Mouse (Mus musculus) embryonic facial prominence, embryonic 14.5 days (tissue): Measurements from ENCODE around the gene Miip. TPM values are rescaled to one million over a fixed set of nuclear protein-coding genes. Genes with fewer than 3 reads are reported as not detected.
"Not testable (repeated sequence)": the region's sequence is repeated elsewhere in the genome, so short reads cannot be mapped to it uniquely, and the experiment has no call there.

ENCODE experiments used
- ATAC-seq: fragments of 200-750 bp; cut with Nextera tagmentation; 2 replicates; pipeline ENCODE4 v1.8.0; 2017; ENCODE audit warnings: low read depth, moderate number of reproducible peaks, moderate TSS enrichment
- DNase-seq: peaks from one replicate; pipeline ENCODE4 v3.0.0-alpha.2; 2015; ENCODE audit warnings: low spot score
- H3K27ac ChIP-seq: fragments of 300-500 bp; sonication (generic); replicated peaks from 2 replicates; pipeline ENCODE4 v1.5.1; 2014; ENCODE audit warnings: low read depth, mild to moderate bottlenecking, low read length, moderate library complexity
- H3K27me3 ChIP-seq: fragments of 300-500 bp; sonication (generic); replicated peaks from 2 replicates; pipeline ENCODE4 v1.6.1; 2014; ENCODE audit warnings: low read length; ENCODE audit not compliant: control insufficient read depth, insufficient read depth
- H3K36me3 ChIP-seq: fragments of 300-500 bp; sonication (generic); 2 replicates; pipeline ENCODE4 v1.6.1; 2014; ENCODE audit warnings: low read length, mixed read lengths; ENCODE audit not compliant: control insufficient read depth, insufficient read depth
- H3K4me1 ChIP-seq: fragments of 300-500 bp; sonication (generic); 2 replicates; pipeline ENCODE4 v1.6.1; 2014; ENCODE audit warnings: antibody characterized with exemption, low read length; ENCODE audit not compliant: control insufficient read depth, insufficient read depth
- H3K4me2 ChIP-seq: fragments of 300-500 bp; sonication (generic); 2 replicates; pipeline ENCODE4 v1.6.1; 2014; ENCODE audit warnings: low read depth, mild to moderate bottlenecking, low read length, moderate library complexity, mixed read lengths
- H3K4me3 ChIP-seq: fragments of 300-500 bp; sonication (generic); 2 replicates; pipeline ENCODE4 v1.5.1; 2014; ENCODE audit warnings: low read depth, mild to moderate bottlenecking, low read length
- H3K9ac ChIP-seq: fragments of 300-500 bp; sonication (generic); 2 replicates; pipeline ENCODE4 v1.6.1; 2014; ENCODE audit warnings: low read depth, mild to moderate bottlenecking, low read length, moderate library complexity, mixed read lengths
- H3K9me3 ChIP-seq: fragments of 300-500 bp; sonication (generic); 2 replicates; pipeline ENCODE4 v1.6.1; 2016; ENCODE audit warnings: low read length; ENCODE audit not compliant: control insufficient read depth
- WGBS: fragments of 180-500 bp; shearing (Covaris S2); extraction: QIAGEN DNeasy Blood & Tissue Kit; methylation state at CpG from one replicate; pipeline ENCODE4 v1.1.7; 2014; 5-methylcytosine and 5-hydroxymethylcytosine counted together
- polyA plus RNA-seq: library from polyadenylated mRNA; unstranded; fragments of >200 nt; fragmentation: Nextera tagmentation; extraction: Ambion mirVana; gene quantifications from 2 replicates; pipeline ENCODE4 v1.2.1, GENCODE M21; 2014

The Miip gene
- polyA plus RNA-seq, 1 experiment from 2014 or later = 23.9 TPM

DNA sequence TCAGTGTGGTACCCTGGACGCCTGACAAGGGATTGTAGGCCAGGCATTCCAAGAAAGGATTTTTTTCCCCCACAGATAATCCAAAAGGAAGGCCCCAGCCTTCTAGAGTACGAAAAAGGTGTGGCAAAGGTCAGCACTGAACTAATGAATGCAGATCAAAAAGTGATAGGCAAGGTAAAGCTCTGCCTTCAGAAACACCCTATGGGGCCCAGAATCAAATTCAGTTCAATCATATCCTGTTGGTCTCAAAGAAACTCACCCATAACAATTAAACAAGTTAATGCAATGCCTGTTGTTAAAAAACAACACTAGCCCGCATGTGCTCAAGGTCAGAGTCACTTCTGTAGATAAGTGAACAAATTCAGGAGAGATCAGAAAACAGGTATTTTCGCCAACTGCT is 44.2 kb downstream of the Miip start:
- Histone ChIP-seq H3K9me3 (peaks cover 97% of the 10 kb centered on the region), H3K9ac (no peak overlapping the region), H3K4me1 (no peaks in the 10 kb centered on the region), H3K4me2 (no peak overlapping the region), H3K4me3 (no peak overlapping the region), H3K36me3 (peaks cover 60% of the 10 kb centered on the region), H3K27me3 (no peaks in the 10 kb centered on the region), H3K27ac (no peak overlapping the region)
- 95% methylated on average over 4 of the region's 4 CpGs for WGBS
- ATAC-seq (no peak), DNase-seq (no peak)

DNA sequence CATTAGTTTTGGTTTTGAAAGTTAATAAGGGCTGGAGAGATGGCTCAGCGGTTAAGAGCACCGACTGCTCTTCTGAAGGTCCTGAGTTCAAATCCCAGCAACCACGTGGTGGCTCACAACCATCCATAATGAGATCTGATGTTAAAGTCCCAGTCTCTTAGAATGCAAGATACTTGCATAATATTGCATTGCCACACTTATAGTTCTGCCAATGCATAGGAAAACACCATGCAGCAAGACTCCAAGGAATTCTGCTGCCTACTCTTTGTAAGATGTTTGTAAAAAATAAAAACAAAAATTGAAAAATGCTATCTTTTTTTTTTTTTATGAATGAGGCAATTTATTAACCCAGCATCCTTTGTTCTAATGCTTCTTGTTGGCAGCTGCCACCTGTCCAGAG is 47.2 kb downstream of the Miip start:
- not testable (repeated sequence) for H3K27ac ChIP-seq, H3K27me3 ChIP-seq, H3K4me3 ChIP-seq, H3K4me2 ChIP-seq, DNase-seq, ATAC-seq, H3K9ac ChIP-seq, H3K4me1 ChIP-seq
- 85% methylated on average over 3 of the region's 3 CpGs for WGBS
- Histone ChIP-seq H3K9me3 (peaks cover 81% of the 10 kb centered on the region), H3K36me3 (peaks cover 30% of the 10 kb centered on the region)

DNA sequence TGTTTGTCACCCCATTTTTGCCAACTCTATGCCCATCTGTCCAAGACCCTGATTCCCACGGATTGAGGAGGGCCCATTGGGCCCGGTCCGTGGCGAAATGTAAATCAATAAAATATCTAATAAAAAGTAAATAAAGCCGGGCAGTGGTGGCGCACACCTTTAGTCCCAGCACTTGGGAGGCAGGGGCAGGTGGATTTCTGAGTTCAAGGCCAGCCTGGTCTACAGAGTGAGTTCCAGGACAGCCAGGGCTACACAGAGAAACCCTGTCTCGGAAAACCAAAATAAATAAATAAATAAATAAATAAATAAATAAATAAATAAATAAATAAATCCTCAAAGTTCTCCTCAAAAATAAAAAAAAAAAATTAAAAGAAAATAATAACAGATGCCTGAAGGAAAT is 49.0 kb downstream of the Miip start:
- not testable (repeated sequence) for H3K4me1 ChIP-seq, H3K9ac ChIP-seq, H3K4me2 ChIP-seq, DNase-seq, ATAC-seq, H3K27me3 ChIP-seq, H3K4me3 ChIP-seq, H3K27ac ChIP-seq
- Histone ChIP-seq H3K9me3 (peaks cover 66% of the 10 kb centered on the region), H3K36me3 (peaks cover 12% of the 10 kb centered on the region; the same call in 1 of the 2 replicates)
- WGBS = 84% methylated on average over 7 of the region's 7 CpGs

DNA sequence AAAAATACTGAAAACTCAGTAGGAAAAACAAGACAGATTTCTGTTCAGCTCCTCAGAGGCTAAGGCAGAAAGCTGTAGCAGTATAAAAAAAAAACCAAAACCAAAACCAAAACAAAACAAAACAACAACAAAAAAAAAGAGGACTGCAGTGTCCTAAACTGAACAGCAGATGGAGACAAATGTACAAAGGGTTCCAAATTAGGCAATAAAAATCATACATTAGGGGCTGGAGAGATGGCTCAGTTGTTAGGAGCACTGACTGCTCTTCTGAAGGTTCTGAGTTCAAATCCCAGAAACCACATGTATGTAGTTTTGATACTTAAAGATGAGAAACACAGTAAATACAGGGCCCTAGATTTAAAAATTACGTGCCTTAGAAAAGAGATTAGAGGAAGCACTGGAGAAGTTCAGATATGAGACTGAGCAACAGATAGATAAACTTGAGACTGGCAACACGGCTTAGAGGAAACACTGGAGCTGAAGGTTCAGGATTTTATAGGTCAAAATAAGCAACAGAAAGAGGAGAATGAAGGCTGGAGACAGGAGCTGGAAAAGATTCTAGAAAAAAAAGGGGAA is 53.9 kb downstream of the Miip start:
- Histone ChIP-seq H3K27me3 (no peaks in the 10 kb centered on the region), H3K36me3 (no peaks in the 10 kb centered on the region), H3K9me3 (peaks cover 18% of the 10 kb centered on the region), H3K4me3 (no peak overlapping the region), H3K4me2 (no peak overlapping the region), H3K27ac (no peak overlapping the region), H3K4me1 (no peaks in the 10 kb centered on the region), H3K9ac (no peak overlapping the region)
- 76% methylated on average over 2 of the region's 2 CpGs for WGBS
- DNase-seq (no peak), ATAC-seq (no peak)

DNA sequence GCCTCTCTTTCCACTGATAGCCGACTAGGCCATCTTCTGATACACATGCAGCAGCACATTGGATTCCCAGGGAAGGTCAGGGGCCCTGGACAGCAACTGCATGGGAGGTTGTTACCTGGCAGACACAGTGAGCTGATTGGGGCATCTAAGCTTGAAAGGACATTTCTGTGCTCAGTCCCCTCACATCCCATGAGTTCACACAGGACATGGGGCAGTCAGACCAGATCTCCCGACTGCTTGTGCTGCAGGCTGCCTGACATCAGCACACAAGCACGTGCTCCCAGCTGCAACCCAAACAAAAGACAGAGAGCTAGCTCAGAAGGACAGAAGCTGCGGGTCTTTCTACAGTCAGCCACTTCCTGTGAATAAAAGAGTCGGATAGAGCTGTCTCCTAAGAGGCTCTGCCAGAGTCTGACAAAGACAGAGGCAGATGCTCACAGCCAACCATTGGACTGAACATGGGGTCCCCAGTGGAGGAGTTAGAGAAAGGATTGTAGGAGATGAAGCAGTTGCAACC is 55.3 kb downstream of the Miip start:
- H3K4me1 ChIP-seq = no peaks in the 10 kb centered on the region
- H3K9ac ChIP-seq = no peak overlapping the region
- no peak overlapping the region for H3K4me3 ChIP-seq
- H3K27ac ChIP-seq = no peak overlapping the region
- 48% methylated on average over 5 of the region's 5 CpGs for WGBS
- no peaks in the 10 kb centered on the region for H3K27me3 ChIP-seq
- H3K9me3 ChIP-seq = peaks cover 9% of the 10 kb centered on the region
- ATAC-seq (no peak), DNase-seq (no peak)
- H3K4me2 ChIP-seq = no peak overlapping the region
- H3K36me3 ChIP-seq = no peaks in the 10 kb centered on the region

Other genes with a start within 250 kb of the Miip start
- gene Zfp979, start 226.3 kb downstream of the Miip start, polyA plus RNA-seq = 3.2 and 4.4 TPM in 2 replicates
- not detected in 2 replicates for gene Zfp534, start 166.3 kb downstream of the Miip start, polyA plus RNA-seq
- gene Zfp984, start 59.0 kb downstream of the Miip start, polyA plus RNA-seq = 7.4 and 8.3 TPM in 2 replicates
- gene Zfp933, start 20.4 kb downstream of the Miip start, polyA plus RNA-seq = 4.6 and 6.9 TPM in 2 replicates
- 5.2 and 5.5 TPM in 2 replicates for gene Fv1, start 163 bp upstream of the Miip start, polyA plus RNA-seq
- 37.0 and 37.5 TPM in 2 replicates for gene Mfn2, start 35.9 kb upstream of the Miip start, polyA plus RNA-seq
- gene Plod1, start 68.0 kb upstream of the Miip start, polyA plus RNA-seq = 83.8 and 102 TPM in 2 replicates
- 23.0 and 23.4 TPM in 2 replicates for gene 2510039O18Rik, start 72.1 kb upstream of the Miip start, polyA plus RNA-seq
- gene Nppb, start 117.0 kb upstream of the Miip start, polyA plus RNA-seq = 0.28 TPM in 1 of 2 replicates, not detected in the other
- not detected in 2 replicates for gene Nppa, start 131.9 kb upstream of the Miip start, polyA plus RNA-seq
- gene Clcn6, start 170.0 kb upstream of the Miip start, polyA plus RNA-seq = 7.4 and 7.8 TPM in 2 replicates
- 20.3 and 21.4 TPM in 2 replicates for gene Mthfr, start 170.3 kb upstream of the Miip start, polyA plus RNA-seq
- 15.9 and 16.2 TPM in 2 replicates for gene Agtrap, start 219.2 kb upstream of the Miip start, polyA plus RNA-seq